In the genomic region with DNA sequence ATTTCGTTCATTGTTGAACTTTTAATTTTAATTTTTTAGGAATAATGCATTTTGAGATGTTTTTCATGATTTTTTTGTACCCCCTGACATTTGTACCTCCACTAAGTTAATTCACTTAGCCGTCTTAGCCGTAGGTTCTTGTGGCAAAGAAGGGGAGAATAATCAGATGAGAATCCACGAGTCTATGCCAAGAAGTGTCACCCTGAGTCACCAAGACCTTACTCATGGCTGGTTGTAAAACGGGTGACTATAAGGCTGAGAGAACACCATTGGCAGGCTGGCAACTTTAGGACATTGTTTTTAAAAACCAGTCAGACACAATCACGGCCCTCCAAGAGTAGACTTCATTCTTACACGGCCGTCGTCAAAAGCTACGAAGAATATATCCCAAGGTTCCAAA, we compare ENCODE assay signal across 27 mouse cellular contexts.
A peak's percentile ranks its signal among the peaks of the same experiment; 100 is the strongest.
DNase-seq lines count a peak whose midpoint lies in the region; ATAC-seq and TF ChIP-seq lines count a peak whose summit lies in the region.
"Had no signal": no experiment of that assay in that cellular context is flagged by ENCODE, and none has a peak within 500 bp of the region (broad histone marks: within the 10 kb centered on the region; RNA-seq: fewer than 3 reads in every experiment).

No protein-coding gene starts in this region.

- H3K27ac ChIP-seq in macrophage: peak overlapping the region; percentile 98; the same call in 1 of the 2 replicates
- no peak overlapping the region for H3K27ac ChIP-seq in heart, embryonic 11.5 days (ENCODE audit: low read depth, low read length)
- H3K27ac ChIP-seq: embryonic facial prominence, embryonic 10.5 days; embryonic facial prominence, embryonic 13.5 days; forebrain, embryonic 12.5 days; forebrain, embryonic 15.5 days; heart, adult 2 months; heart, embryonic 10.5 days; hindbrain, embryonic 12.5 days; hindbrain, embryonic 15.5 days had no signal

- H3K79me2 ChIP-seq in C2C12 (ENCODE audit: control insufficient read depth, insufficient read depth): peaks cover 70% of the 10 kb centered on the region
- peaks cover 17% of the 10 kb centered on the region; the same call in 1 of the 2 replicates for H3K79me2 ChIP-seq in macrophage (ENCODE audit: inconsistent target)

- no peak overlapping the region for H3K9ac ChIP-seq in heart, embryonic 11.5 days (ENCODE audit: low read depth, low read length)
- H3K9ac ChIP-seq: embryonic facial prominence, embryonic 13.5 days; forebrain, embryonic 12.5 days; forebrain, embryonic 15.5 days; hindbrain, embryonic 12.5 days; hindbrain, embryonic 15.5 days had no signal

- TF ChIP-seq CTCF in C2C12 (IDR thresholded peaks at IDR 0.05; ENCODE audit: control insufficient read depth, insufficient read depth, insufficient read length): no peak

- H3K4me3 ChIP-seq in C2C12 (ENCODE audit: insufficient read depth, poor library complexity, severe bottlenecking) (no peak overlapping the region), macrophage (ENCODE audit: inconsistent target) (no peak overlapping the region)
- H3K4me3 ChIP-seq in heart, embryonic 11.5 days (ENCODE audit: low read depth, low read length): no peak overlapping the region
- H3K4me3 ChIP-seq: embryonic facial prominence, embryonic 10.5 days; embryonic facial prominence, embryonic 13.5 days; erythroblast, embryonic 14.5 days; forebrain, embryonic 12.5 days; forebrain, embryonic 15.5 days; heart, adult 2 months; heart, embryonic 10.5 days; hindbrain, embryonic 12.5 days; hindbrain, embryonic 15.5 days had no signal

- peaks cover 33% of the 10 kb centered on the region for H3K79me3 ChIP-seq in C2C12 (ENCODE audit: low read depth)

- DNase-seq in adrenal gland, postnatal 36 days: peak; percentile 45 to 57
- DNase-seq in adrenal gland, postnatal 14 days: no peak
- DNase-seq in layer of hippocampus, adult 8-10 months (ENCODE audit: low spot score in 2 of 2): no peak
- no peak for DNase-seq in left cerebral cortex, postnatal 36 days (ENCODE audit: low spot score in 2 of 2)
- DNase-seq: B cell, adult 2 months; cerebellum, adult 11-12 months; cerebellum, adult 8-10 months; cerebellum, postnatal 10 days; cerebellum, postnatal 36 days; embryo, embryonic 11 days; gastrocnemius, postnatal 10 days; gastrocnemius, postnatal 36 days; heart, adult 2 months had no signal

- intact Hi-C loops in left cerebral cortex, postnatal 36 days (cut with DNase I): no loop called here

- ATAC-seq in heart, embryonic 11.5 days (replicated peaks; ENCODE audit: insufficient number of reproducible peaks, low FRiP score, low TSS enrichment): no peak
- ATAC-seq: CD4-positive, CD25-positive, alpha-beta regulatory T cell, adult 4 months; forebrain, embryonic 15.5 days; intestine, postnatal 0 days; Patski had no signal

- WGBS in macrophage (ENCODE audit: missing documents): 95% methylated on average over 10 of the region's 10 CpGs
- WGBS in heart, embryonic 11.5 days (ENCODE audit: insufficient replicate concordance): 96% methylated on average over 10 of the region's 10 CpGs

- no peaks in the 10 kb centered on the region for H3K36me3 ChIP-seq in C2C12 (ENCODE audit: control insufficient read depth, insufficient read depth)
- no peaks in the 10 kb centered on the region for H3K36me3 ChIP-seq in macrophage (ENCODE audit: inconsistent target)
- no peaks in the 10 kb centered on the region for H3K36me3 ChIP-seq in heart, embryonic 11.5 days (ENCODE audit: control insufficient read depth, insufficient read depth, low read length)
- H3K36me3 ChIP-seq: embryonic facial prominence, embryonic 10.5 days; embryonic facial prominence, embryonic 13.5 days; forebrain, embryonic 12.5 days; forebrain, embryonic 15.5 days; heart, embryonic 10.5 days; hindbrain, embryonic 12.5 days; hindbrain, embryonic 15.5 days had no signal

- no peaks in the 10 kb centered on the region for H3K27me3 ChIP-seq in C2C12 (ENCODE audit: control insufficient read depth, insufficient read depth, insufficient read length)
- H3K27me3 ChIP-seq in heart, embryonic 11.5 days (ENCODE audit: control insufficient read depth, insufficient read depth, low read length): no peaks in the 10 kb centered on the region
- H3K27me3 ChIP-seq: embryonic facial prominence, embryonic 13.5 days; forebrain, embryonic 12.5 days; forebrain, embryonic 15.5 days; hindbrain, embryonic 12.5 days; hindbrain, embryonic 15.5 days; Patski had no signal

- H3K9me3 ChIP-seq in heart, embryonic 11.5 days (replicated peaks; ENCODE audit: control insufficient read depth, low read length): no peaks in the 10 kb centered on the region
- H3K9me3 ChIP-seq: forebrain, embryonic 12.5 days; forebrain, embryonic 15.5 days; heart, embryonic 10.5 days; hindbrain, embryonic 12.5 days; hindbrain, embryonic 15.5 days had no signal

- H3K4me2 ChIP-seq in heart, embryonic 11.5 days: no peak overlapping the region
- H3K4me2 ChIP-seq: embryonic facial prominence, embryonic 13.5 days; forebrain, embryonic 12.5 days; forebrain, embryonic 15.5 days; hindbrain, embryonic 12.5 days; hindbrain, embryonic 15.5 days had no signal

- peaks cover 6% of the 10 kb centered on the region for H3K4me1 ChIP-seq in heart, embryonic 11.5 days (ENCODE audit: control insufficient read depth, insufficient read depth, low read length)
- H3K4me1 ChIP-seq: forebrain, embryonic 15.5 days; hindbrain, embryonic 15.5 days had no signal

- no peak overlapping the region for H3ac ChIP-seq in C2C12 (ENCODE audit: control insufficient read depth, insufficient read length, low read depth)

TF ChIP-seq in C2C12, 6 proteins besides CTCF, POLR2A, EP300 and RAD21:
- TF ChIP-seq FOSL1 (IDR thresholded peaks at IDR 0.05; ENCODE audit: insufficient read depth, low read length, poor library complexity, severe bottlenecking) (peak; percentile 91), MYOG (IDR thresholded peaks at IDR 0.05; ENCODE audit: control insufficient read depth, extremely low read depth, insufficient read length) (no peak), MYOD1 (IDR thresholded peaks at IDR 0.05; ENCODE audit: control insufficient read depth, insufficient read length, low read depth) (peak; percentile 33), MAX (IDR thresholded peaks at IDR 0.05) (peak; percentile 29)
TF ChIP-seq in C2C12: peak in this region for 3.

Comparison
In these comparisons a context has a peak if more than half of its experiments do, and no peak if none do; other contexts are left out.
1. DNase-seq: peak in adrenal gland, postnatal 36 days (2 of 2); none in adrenal gland, postnatal 14 days (single experiment), layer of hippocampus, adult 8-10 months (0 of 2) and left cerebral cortex, postnatal 36 days (0 of 2).